Mouse (Mus musculus): Measurements from ENCODE around the gene Pym1.

The Pym1 gene

GRCm38 (mm10) chr10:128744680-128745601, 2.7 kb upstream of the Pym1 start, which contains the start of gene Dgka:
TSS of gene Dgka (minus strand) at chr10:128744855.
- in situ Hi-C loops (cut with MboI, MseI), result no loop called here

- in situ Hi-C loops (cut with MboI, MseI), result no loop called here
These were observed 1.6 kb upstream of the Pym1 start for GRCm38 (mm10) chr10:128745946-128746613.

GRCm38 (mm10) chr10:128746972-128747645, 580 bp upstream of the Pym1 start:
- in situ Hi-C loops (cut with MboI, MseI), result no loop called here

DNA sequence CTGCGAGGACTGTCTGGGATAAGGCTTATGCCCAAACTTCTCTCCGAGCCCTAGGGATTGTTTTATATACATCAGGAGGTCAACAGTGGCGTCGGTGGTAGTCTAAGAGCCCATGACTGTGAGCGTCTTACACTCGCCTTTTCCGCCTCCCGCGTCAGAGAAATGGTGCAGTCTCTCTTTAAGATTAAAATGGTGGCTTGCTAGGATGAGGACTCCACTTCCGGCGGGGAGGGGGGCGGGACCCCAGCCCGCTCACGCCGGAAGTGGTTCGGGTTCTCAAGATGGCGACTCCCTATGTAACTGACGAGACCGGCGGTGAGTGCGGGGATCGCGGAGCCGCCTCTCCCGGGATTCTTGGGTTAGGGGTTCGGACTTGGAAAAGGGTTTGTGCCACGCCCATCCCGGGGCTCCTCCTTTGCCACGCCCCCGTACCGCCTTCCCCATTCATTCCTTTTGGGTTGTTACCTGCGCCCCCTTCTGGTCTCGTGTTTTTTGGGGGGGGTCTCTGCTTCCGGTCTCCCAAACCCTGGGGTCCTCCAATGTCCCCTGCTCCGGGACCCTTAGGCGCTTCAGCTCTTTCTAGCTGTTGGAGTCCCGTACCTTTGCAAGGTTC, 669 bp downstream of the Pym1 start:
- in situ Hi-C loops (cut with MboI, MseI), result no loop called here

GRCm38 (mm10) chr10:128772895-128773294, 25.2 kb downstream of the Pym1 start:
- in situ Hi-C loops (cut with MboI, MseI), result no loop called here

DNA sequence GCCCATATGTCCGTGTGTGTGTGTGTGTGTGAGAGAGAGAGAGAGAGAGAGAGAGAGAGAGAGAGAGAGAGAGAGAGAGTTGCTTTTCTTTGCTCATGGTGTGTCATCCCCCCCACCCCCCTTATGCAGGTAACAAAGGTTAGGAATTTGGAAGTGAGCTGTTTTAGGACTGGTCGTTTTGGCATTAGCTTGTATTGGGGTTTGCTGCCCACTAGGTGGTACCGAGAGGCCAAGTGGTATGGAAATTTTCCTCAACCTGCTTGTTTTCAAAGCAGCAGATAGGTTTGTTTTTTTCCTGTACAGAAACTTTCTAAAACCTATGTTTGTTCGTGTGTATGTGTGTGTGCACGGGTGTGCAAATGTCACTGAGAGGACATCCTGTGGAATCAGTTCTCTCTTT, 26.0 kb downstream of the Pym1 start:
- in situ Hi-C loops (cut with MboI, MseI), result no loop called here

DNA sequence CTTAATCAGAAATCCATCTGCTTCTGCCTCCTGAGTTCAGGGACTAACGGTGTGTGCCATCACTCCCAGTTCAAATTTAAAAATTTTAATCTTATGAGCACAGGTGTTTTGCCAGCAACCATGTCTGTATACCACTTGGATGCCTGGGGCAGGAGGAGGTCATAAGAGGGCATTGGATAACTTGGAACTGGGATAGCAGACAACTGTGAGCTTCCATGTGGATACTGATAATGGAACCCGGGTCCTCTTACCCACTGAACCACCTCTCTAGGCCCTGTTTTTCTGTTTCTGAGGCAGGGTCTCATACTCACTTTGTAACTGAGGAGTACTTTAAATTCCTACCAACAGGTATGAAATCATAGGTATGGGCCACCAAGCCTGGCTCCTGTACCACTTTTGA, 30.8 kb downstream of the Pym1 start:
- in situ Hi-C loops (cut with MboI, MseI), result no loop called here

DNA sequence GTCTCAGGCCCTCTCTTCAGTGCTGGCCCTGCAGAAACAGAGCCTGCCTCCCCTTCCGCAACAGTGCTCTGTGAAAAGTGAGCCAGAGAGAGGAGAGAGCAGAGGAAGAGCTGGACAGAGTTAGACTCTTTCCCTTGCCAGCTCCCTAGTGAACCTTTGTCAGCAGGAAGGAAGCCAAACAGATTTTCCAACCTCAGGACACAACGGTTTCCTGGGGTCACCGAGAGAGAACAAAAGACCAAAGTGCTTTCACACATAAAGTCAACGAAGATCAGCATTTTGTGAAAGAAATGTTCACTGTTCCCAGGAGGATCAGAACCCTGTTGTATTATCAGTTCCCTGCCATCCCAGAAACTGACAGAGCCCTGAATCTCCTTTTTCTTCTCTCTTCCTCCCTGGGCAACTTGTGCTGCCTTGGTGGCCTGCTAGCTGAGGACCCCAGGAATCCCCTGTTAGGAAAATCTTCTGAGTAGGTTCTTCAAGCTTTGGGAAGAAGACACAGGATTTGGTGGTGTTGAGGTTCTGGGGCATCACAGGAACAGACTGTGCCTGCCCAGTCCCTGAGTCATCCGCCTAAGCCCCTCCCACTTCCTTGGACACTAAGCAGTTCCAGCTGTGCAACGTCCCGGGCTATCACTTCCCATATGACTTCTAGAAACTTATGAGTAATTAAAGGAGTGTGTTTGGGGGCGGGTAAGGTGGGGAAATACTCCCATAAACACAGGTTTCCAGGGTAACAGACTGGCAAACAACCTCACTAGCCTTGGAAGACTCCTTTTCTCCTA, 31.5 kb downstream of the Pym1 start:
- in situ Hi-C loops (cut with MboI, MseI), result no loop called here

- in situ Hi-C loops (cut with MboI, MseI), result loop anchor here in 1 of 2 experiments (10.0 kb wide), 1 partner anchor 875 kb away; the partner anchor contains the start of gene Olfr800
These were observed 32.5 kb downstream of the Pym1 start for GRCm38 (mm10) chr10:128780200-128780599.

DNA sequence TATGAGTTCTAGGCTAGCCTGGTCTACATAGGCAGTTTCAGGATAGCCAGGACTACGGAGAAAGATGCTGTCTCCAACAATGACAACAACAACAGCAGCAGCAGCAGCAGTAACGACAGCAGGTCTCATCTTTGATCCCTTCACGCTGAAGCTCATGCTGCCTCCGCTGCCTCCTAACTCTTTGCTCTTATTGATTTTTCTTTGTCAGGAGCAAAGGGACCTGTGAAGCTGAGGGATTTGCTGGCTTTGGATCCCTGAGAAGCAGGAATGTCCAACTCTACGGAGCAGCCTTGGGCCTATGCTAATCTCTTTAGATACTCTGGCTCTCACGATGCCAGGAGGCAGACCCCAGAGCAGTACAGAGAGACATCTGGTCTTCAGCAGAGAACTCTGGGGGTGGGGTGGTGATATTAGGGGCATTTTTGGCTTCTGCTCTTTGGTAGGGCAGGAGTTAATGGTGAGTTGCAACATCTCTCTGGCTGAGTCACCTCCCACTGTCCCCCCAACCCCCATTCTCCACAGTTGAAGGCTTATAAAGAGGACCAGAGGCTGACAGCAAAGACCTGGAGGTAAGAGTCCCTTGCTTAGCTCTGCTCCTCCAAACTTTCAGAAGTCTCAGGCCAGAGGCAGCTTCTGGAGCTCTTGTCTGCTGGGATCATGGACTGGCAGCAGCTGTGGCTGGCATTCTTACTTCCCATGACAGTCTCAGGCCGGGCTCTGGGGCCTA, 42.9 kb downstream of the Pym1 start, which contains the start of gene Mmp19:
Gene Mmp19, plus strand, starts transcription at position 513 of the 727 bp plus-strand sequence.
- in situ Hi-C loops (cut with MboI, MseI), result no loop called here

- in situ Hi-C loops (cut with MboI, MseI), result no loop called here
These were observed 44.4 kb downstream of the Pym1 start for GRCm38 (mm10) chr10:128792041-128792440.

DNA sequence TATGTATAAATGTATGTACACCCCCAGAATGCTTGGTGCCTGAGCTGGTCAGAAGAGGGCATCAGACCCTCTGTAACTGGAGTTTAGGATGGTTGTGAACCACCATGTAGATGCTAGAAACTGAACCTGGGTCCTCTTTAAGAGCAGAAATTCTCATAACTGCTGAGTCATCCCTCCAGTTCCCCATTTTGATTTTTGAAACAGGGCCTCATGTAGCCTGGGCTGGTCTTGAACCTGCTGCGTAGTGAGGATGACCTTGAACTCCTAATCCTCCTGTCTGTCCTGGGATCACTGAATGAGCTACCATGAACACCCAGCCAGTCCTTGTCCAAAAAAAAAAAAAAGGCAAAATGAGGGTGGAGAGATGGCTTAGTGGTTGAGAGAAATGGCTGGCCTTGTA, 45.6 kb downstream of the Pym1 start:
- in situ Hi-C loops (cut with MboI, MseI), result no loop called here

DNA sequence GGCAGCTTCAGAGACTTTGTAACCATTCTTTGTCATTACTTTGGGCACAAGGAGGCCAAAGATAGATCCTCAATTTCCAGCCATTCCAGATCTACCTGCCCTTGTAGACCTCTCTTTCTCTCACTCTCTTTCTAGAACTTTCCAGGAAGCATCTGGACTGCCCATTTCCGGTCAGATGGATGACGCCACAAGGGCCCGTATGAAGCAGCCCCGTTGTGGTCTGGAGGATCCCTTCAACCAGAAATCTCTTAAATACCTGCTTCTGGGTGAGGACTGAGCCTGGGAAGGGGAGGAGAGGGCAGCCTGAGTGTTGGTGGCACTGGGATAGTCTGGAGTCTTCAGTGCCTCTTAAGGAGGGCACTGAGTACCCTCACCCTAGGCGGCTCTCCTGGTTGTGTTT, 46.7 kb downstream of the Pym1 start:
- in situ Hi-C loops (cut with MboI, MseI), result no loop called here

DNA sequence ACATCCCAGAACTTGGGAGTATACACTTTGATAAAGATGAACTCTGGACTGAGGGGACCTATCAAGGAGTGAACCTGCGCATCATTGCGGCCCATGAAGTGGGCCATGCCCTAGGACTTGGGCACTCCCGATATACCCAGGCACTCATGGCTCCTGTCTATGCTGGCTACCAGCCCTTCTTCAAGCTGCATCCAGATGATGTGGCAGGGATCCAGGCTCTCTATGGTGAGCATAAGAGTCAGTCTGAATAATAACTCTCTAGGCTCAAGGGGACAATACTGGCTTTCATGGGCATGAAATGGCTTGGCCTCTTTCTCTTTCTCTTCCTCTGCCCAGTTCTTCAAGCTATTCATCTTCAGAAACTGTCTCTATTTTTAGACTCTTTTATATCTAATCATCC, 47.9 kb downstream of the Pym1 start:
- in situ Hi-C loops (cut with MboI, MseI), result no loop called here

DNA sequence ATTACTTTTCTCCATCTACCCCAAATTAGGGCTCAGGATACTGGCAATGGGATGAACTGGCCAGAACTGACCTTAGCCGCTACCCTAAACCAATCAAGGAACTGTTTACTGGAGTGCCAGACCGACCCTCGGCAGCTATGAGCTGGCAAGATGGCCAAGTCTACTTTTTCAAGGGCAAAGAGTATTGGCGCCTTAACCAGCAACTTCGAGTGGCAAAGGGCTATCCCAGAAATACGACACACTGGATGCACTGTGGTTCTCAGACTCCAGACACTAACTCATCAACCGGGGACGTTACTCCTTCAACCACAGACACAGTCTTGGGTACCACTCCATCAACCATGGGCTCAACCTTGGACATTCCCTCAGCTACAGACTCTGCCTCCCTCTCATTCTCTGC, 51.0 kb downstream of the Pym1 start:
- in situ Hi-C loops (cut with MboI, MseI), result no loop called here

DNA sequence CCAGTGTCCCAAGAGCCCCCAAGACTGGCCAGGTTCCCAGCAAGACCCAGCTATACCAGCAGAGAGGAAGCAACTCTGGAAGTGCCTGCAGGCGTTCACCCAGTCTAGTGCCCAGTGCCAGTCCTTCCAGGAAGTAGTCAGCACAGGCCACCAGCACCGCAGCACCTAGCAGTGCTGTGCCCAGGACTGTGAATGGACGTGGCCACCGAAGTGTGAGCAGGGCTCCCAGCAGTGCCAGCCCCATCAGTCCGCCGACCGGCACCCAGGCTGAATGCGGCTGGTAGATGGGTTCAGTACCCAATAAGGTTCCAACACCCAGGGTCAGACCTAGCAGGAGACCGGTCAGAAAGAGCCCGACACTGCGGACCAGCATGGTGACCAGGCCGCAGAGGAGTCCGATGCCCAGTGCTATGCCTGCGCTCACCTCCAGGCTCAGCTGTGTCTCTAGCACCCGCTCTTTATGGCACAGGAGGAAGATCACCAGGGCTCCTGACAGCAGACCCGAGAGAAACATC, 54.3 kb downstream of the Pym1 start:
- in situ Hi-C loops (cut with MboI, MseI), result no loop called here

- in situ Hi-C loops (cut with MboI, MseI), result no loop called here
These were observed 55.3 kb downstream of the Pym1 start for GRCm38 (mm10) chr10:128802956-128803355.

GRCm38 (mm10) chr10:128803361-128803760, 55.7 kb downstream of the Pym1 start:
- in situ Hi-C loops (cut with MboI, MseI), result no loop called here

GRCm38 (mm10) chr10:128803771-128804270, 56.1 kb downstream of the Pym1 start, which contains the start of gene Dnajc14:
TSS of gene Dnajc14 (plus strand) at chr10:128804062.
- in situ Hi-C loops (cut with MboI, MseI), result no loop called here
